Mouse (Mus musculus): Measurements from ENCODE around the gene Fzd4.

- TF ChIP-seq CTCF (IDR thresholded peaks at IDR 0.05; ENCODE audit: low read depth), result no peak
- TF ChIP-seq EP300 (IDR thresholded peaks at IDR 0.05; ENCODE audit: low read depth), result no peak
These were observed 732 bp downstream of the Fzd4 start for GRCm38 (mm10) chr7:89404734-89405440.
